Comparison of ENCODE assay signal across 11 mouse cellular contexts in genomic region chr9:101002053-101002452, GRCm38 (mm10). TPM values are rescaled to one million over a fixed set of nuclear protein-coding genes. Genes with fewer than 3 reads are reported as not detected.
A peak's percentile ranks its signal among the peaks of the same experiment; 100 is the strongest.
DNase-seq lines count a peak whose midpoint lies in the region; TF ChIP-seq lines count a peak whose summit lies in the region.
"Had no signal": no experiment of that assay in that cellular context is flagged by ENCODE, and none has a peak within 500 bp of the region (broad histone marks: within the 10 kb centered on the region; RNA-seq: fewer than 3 reads in every experiment).

No protein-coding gene starts in this region.

- no peak for DNase-seq in gastrocnemius, adult 2 months
- DNase-seq in gastrocnemius, postnatal 10 days, result no peak
- peak; percentile 25 for DNase-seq in lung, postnatal 10 days
- no peak for DNase-seq in lung, postnatal 4 days
- peak; percentile 29 for DNase-seq in c-Kit-positive CD71-positive TER-119-negative erythroid progenitor cells, embryonic 14.5 days (ENCODE audit: low read depth)
- peak; percentile 55 for DNase-seq in thymus, postnatal 14 days
- no peak for DNase-seq in right cerebral cortex, postnatal 36 days (ENCODE audit: low spot score in 2 of 2)
- DNase-seq in gastrocnemius, adult 8-10 months (ENCODE audit: low spot score in 2 of 2), result no peak
- DNase-seq: right cerebral cortex, adult 18-20 months had no signal

- no peak overlapping the region for H3K4me3 ChIP-seq in gastrocnemius, adult 2 months
- H3K4me3 ChIP-seq: hindbrain, embryonic 13.5 days; megakaryocyte, embryonic 14.5 days had no signal

- intact Hi-C loops in gastrocnemius, adult 2 months (cut with DNase I), result no loop called here

- H3K27ac ChIP-seq in gastrocnemius, adult 2 months, result no peak overlapping the region
- H3K27ac ChIP-seq: hindbrain, embryonic 13.5 days had no signal

- TF ChIP-seq CTCF in gastrocnemius, adult 2 months (IDR thresholded peaks at IDR 0.05), result peak; percentile 59

RNA-seq across cellular contexts. Expression of gene Pccb, which starts 32.6 kb away (rescaled TPM):
- 10 to 100 TPM; 56.5 to 70.8 TPM for total RNA-seq in gastrocnemius, adult 2 months (2021)
- 10 to 100 TPM; 45.3 to 55.6 TPM for total RNA-seq in gastrocnemius, postnatal 10 days (2021)
- 10 to 100 TPM; 55.7 to 66.5 (median 62.8) TPM for total RNA-seq in gastrocnemius, adult 8-10 months (2022)

Comparison
In these comparisons a context has a peak if more than half of its experiments do, and no peak if none do; other contexts are left out.
1. DNase-seq: peak in lung, postnatal 10 days (single experiment), c-Kit-positive CD71-positive TER-119-negative erythroid progenitor cells, embryonic 14.5 days (single experiment) and thymus, postnatal 14 days (single experiment); none in gastrocnemius, adult 2 months (single experiment), gastrocnemius, postnatal 10 days (single experiment), lung, postnatal 4 days (0 of 2), right cerebral cortex, postnatal 36 days (0 of 2) and gastrocnemius, adult 8-10 months (0 of 2).